Comparison of ENCODE assay signal across 8 mouse cellular contexts in genomic region chr11:49754958-49755665, GRCm38 (mm10). TPM values are rescaled to one million over a fixed set of nuclear protein-coding genes. Genes with fewer than 3 reads are reported as not detected.
DNase-seq lines count a peak whose midpoint lies in the region; ATAC-seq lines count a peak whose summit lies in the region.
"Had no signal": no experiment of that assay in that cellular context is flagged by ENCODE, and none has a peak within 500 bp of the region (broad histone marks: within the 10 kb centered on the region; RNA-seq: fewer than 3 reads in every experiment).

No protein-coding gene starts in this region.

- DNase-seq in adrenal gland, postnatal 10 days = peak; percentile 62
- peak; percentile 48 for DNase-seq in gastrocnemius, postnatal 14 days
- peak; percentile 43 for DNase-seq in lung, postnatal 14 days
- DNase-seq in spleen, postnatal 14 days (ENCODE audit: low spot score in 2 of 2) = no peak
- DNase-seq in left cerebral cortex, adult 18-20 months (ENCODE audit: low spot score in 2 of 2) = no peak

- H3K4me3 ChIP-seq in intestine, embryonic 16.5 days (ENCODE audit: low read length) = no peak overlapping the region; the same call in 1 of the 2 replicates
- H3K4me3 ChIP-seq in hindbrain, embryonic 12.5 days = no peak overlapping the region
- H3K4me3 ChIP-seq: hindbrain, embryonic 15.5 days had no signal

- no peaks in the 10 kb centered on the region for H3K9me3 ChIP-seq in intestine, embryonic 16.5 days (ENCODE audit: control insufficient read depth, low read length)
- H3K9me3 ChIP-seq in hindbrain, embryonic 12.5 days (replicated peaks) = no peaks in the 10 kb centered on the region
- H3K9me3 ChIP-seq: hindbrain, embryonic 15.5 days had no signal

- peak; percentile 51 for ATAC-seq in intestine, embryonic 16.5 days
- ATAC-seq in hindbrain, embryonic 12.5 days (ENCODE audit: low FRiP score) = no peak

- H3K4me1 ChIP-seq in intestine, embryonic 16.5 days (ENCODE audit: control insufficient read depth, insufficient read depth, low read length) = peaks cover 11% of the 10 kb centered on the region
- H3K4me1 ChIP-seq in hindbrain, embryonic 12.5 days = no peaks in the 10 kb centered on the region
- H3K4me1 ChIP-seq: hindbrain, embryonic 15.5 days had no signal

- no peaks in the 10 kb centered on the region for H3K36me3 ChIP-seq in intestine, embryonic 16.5 days (ENCODE audit: control insufficient read depth, insufficient read depth, low read length)
- no peaks in the 10 kb centered on the region for H3K36me3 ChIP-seq in hindbrain, embryonic 12.5 days
- H3K36me3 ChIP-seq: hindbrain, embryonic 15.5 days had no signal

- H3K27me3 ChIP-seq in intestine, embryonic 16.5 days (replicated peaks; ENCODE audit: control insufficient read depth, insufficient read depth, low read length) = no peaks in the 10 kb centered on the region
- H3K27me3 ChIP-seq in hindbrain, embryonic 12.5 days = no peaks in the 10 kb centered on the region
- H3K27me3 ChIP-seq: hindbrain, embryonic 15.5 days had no signal

- peak overlapping the region; percentile 12; the same call in 1 of the 2 replicates for H3K4me2 ChIP-seq in intestine, embryonic 16.5 days (ENCODE audit: low read depth, low read length)
- no peak overlapping the region for H3K4me2 ChIP-seq in hindbrain, embryonic 12.5 days (replicated peaks)
- H3K4me2 ChIP-seq: hindbrain, embryonic 15.5 days had no signal

- intact Hi-C loops in gastrocnemius, postnatal 14 days (cut with DNase I; ENCODE audit: low total_unique reads) = no loop called here

- peak overlapping the region; percentile 51 for H3K27ac ChIP-seq in intestine, embryonic 16.5 days (ENCODE audit: low read length)
- H3K27ac ChIP-seq in hindbrain, embryonic 12.5 days = no peak overlapping the region
- H3K27ac ChIP-seq: hindbrain, embryonic 15.5 days had no signal

- WGBS in intestine, embryonic 16.5 days = 34% methylated on average over 12 of the region's 12 CpGs
- WGBS in hindbrain, embryonic 12.5 days = 55% methylated on average over 12 of the region's 12 CpGs

- H3K9ac ChIP-seq in intestine, embryonic 16.5 days (ENCODE audit: low read depth, low read length) = peak overlapping the region; percentile 37; the same call in 1 of the 2 replicates
- H3K9ac ChIP-seq in hindbrain, embryonic 12.5 days = no peak overlapping the region
- H3K9ac ChIP-seq: hindbrain, embryonic 15.5 days had no signal

RNA-seq across cellular contexts. Expression of gene Gfpt2, which starts 38.9 kb away (rescaled TPM):
- total RNA-seq in adrenal gland, postnatal 10 days (2021) = 1 to 10 TPM; 5.8 to 5.9 TPM
- 1 to 10 TPM; 6.0 to 8.2 TPM for total RNA-seq in gastrocnemius, postnatal 14 days (2021)
- 5.8 and 6.4 TPM in 2 replicates for polyA plus RNA-seq in intestine, embryonic 16.5 days (2015; fragmentation: Nextera tagmentation; extraction: Ambion mirVana)
- 20.2 and 22.5 TPM in 2 replicates for polyA plus RNA-seq in hindbrain, embryonic 12.5 days (2016; fragmentation: Nextera tagmentation; extraction: Ambion mirVana)
- total RNA-seq in left cerebral cortex, adult 18-20 months (2021) = 1 to 10 TPM; 5.0 to 6.7 TPM

RNA-seq across cellular contexts. Expression of gene Cnot6, which starts 42.6 kb away (rescaled TPM):
- total RNA-seq in adrenal gland, postnatal 10 days (2021) = 10 to 100 TPM; 51.1 to 61.2 TPM
- total RNA-seq in gastrocnemius, postnatal 14 days (2021) = 10 to 100 TPM; 19.6 to 21.1 TPM
- 26.9 and 31.5 TPM in 2 replicates for polyA plus RNA-seq in intestine, embryonic 16.5 days (2015; fragmentation: Nextera tagmentation; extraction: Ambion mirVana)
- polyA plus RNA-seq in hindbrain, embryonic 12.5 days (2016; fragmentation: Nextera tagmentation; extraction: Ambion mirVana) = 92.2 and 93.1 TPM in 2 replicates
- 10 to 100 TPM; 50.2 to 56.0 TPM for total RNA-seq in left cerebral cortex, adult 18-20 months (2021)

Comparison
In these comparisons a context has a peak if more than half of its experiments do, and no peak if none do; other contexts are left out.
1. DNase-seq: peak in adrenal gland, postnatal 10 days (single experiment), gastrocnemius, postnatal 14 days (single experiment) and lung, postnatal 14 days (single experiment); none in spleen, postnatal 14 days (0 of 2) and left cerebral cortex, adult 18-20 months (0 of 2).